Mouse (Mus musculus): Measurements from ENCODE around the gene Cd59b.
A peak's percentile ranks its signal among the peaks of the same experiment; 100 is the strongest.

- no peak for TF ChIP-seq MYB (IDR thresholded peaks at IDR 0.05; ENCODE audit: low read depth, low read length)
- TF ChIP-seq ZKSCAN1 (IDR thresholded peaks at IDR 0.05; ENCODE audit: low read depth, low read length), result no peak
- no peak for TF ChIP-seq POLR2A (IDR thresholded peaks at IDR 0.05; ENCODE audit: control insufficient read depth in 1 of 2, insufficient read depth in 1 of 2, low read depth in 1 of 2, low read length in 2 of 2, poor library complexity in 1 of 2)
- TF ChIP-seq EP300 (IDR thresholded peaks at IDR 0.05; ENCODE audit: low read depth in 1 of 2, low read length in 2 of 2), result peak; percentile 65 to 81
- no peak for TF ChIP-seq POLR2AphosphoS5 (IDR thresholded peaks at IDR 0.05; ENCODE audit: borderline replicate concordance, low read depth, low read length)
- no peak for TF ChIP-seq ELF1 (IDR thresholded peaks at IDR 0.05; ENCODE audit: low read depth, low read length)
- TF ChIP-seq CTCF (IDR thresholded peaks at IDR 0.05 in 2 of 3, conservative IDR thresholded peaks at IDR 0.05 in 1 of 3; ENCODE audit: control insufficient read depth in 1 of 3, insufficient read depth in 1 of 3, low read depth in 2 of 3, low read length in 3 of 3, poor library complexity in 1 of 3, severe bottlenecking in 1 of 3), result no peak
- peak; percentile 92; the same call in 1 of the 2 replicates for TF ChIP-seq MXI1 (IDR thresholded peaks at IDR 0.05; ENCODE audit: low read depth, low read length)
Measured at GRCm38 (mm10) chr2:104029074-104029473, 40.6 kb upstream of the Cd59b start.

Data from MEL (cell line).